Mouse (Mus musculus): Measurements from ENCODE around the gene Fam206a.
A peak's percentile ranks its signal among the peaks of the same experiment; 100 is the strongest.

Gene Fam206a

GRCm38 (mm10) chr4:56843963-56844362 is 41.8 kb downstream of the Fam206a start:
- DNase-seq (ENCODE audit: low read depth, low spot score) = peak; percentile 60

- peak; percentile 42 for DNase-seq (ENCODE audit: low read depth, low spot score)
Observed at GRCm38 (mm10) chr4:56844911-56845310, 42.8 kb downstream of the Fam206a start.

GRCm38 (mm10) chr4:56845896-56846533 is 43.9 kb downstream of the Fam206a start:
- DNase-seq (ENCODE audit: low read depth, low spot score) = peak; percentile 95

GRCm38 (mm10) chr4:56847400-56847799 is 45.3 kb downstream of the Fam206a start:
- DNase-seq (ENCODE audit: low read depth, low spot score) = no peak

- DNase-seq (ENCODE audit: low read depth, low spot score) = no peak
Observed at GRCm38 (mm10) chr4:56848044-56848443, 45.9 kb downstream of the Fam206a start.

GRCm38 (mm10) chr4:56850724-56851123 is 48.6 kb downstream of the Fam206a start:
- no peak for DNase-seq (ENCODE audit: low read depth, low spot score)

GRCm38 (mm10) chr4:56855935-56856334 is 53.8 kb downstream of the Fam206a start:
- DNase-seq (ENCODE audit: low read depth, low spot score) = no peak

- no peak for DNase-seq (ENCODE audit: low read depth, low spot score)
Observed at GRCm38 (mm10) chr4:56856371-56856949, 54.3 kb downstream of the Fam206a start.

GRCm38 (mm10) chr4:56858733-56859132 is 56.6 kb downstream of the Fam206a start:
- peak; percentile 76 for DNase-seq (ENCODE audit: low read depth, low spot score)
